Mouse (Mus musculus) fat pad, adult 2 months (tissue): Measurements from ENCODE around the gene Erlec1.

ENCODE experiments used
- DNase-seq: peaks from one replicate; pipeline ENCODE4 v3.0.0-alpha.2; 2011; ENCODE audit warnings: low read depth, low spot score; ENCODE audit errors: extremely low read depth

Gene Erlec1

GRCm38 (mm10) chr11:30954279-30954725 lies at the start of gene Erlec1:
Gene Erlec1 (minus strand): TSS chr11:30954335.
- DNase-seq, result peak; percentile 13

DNA sequence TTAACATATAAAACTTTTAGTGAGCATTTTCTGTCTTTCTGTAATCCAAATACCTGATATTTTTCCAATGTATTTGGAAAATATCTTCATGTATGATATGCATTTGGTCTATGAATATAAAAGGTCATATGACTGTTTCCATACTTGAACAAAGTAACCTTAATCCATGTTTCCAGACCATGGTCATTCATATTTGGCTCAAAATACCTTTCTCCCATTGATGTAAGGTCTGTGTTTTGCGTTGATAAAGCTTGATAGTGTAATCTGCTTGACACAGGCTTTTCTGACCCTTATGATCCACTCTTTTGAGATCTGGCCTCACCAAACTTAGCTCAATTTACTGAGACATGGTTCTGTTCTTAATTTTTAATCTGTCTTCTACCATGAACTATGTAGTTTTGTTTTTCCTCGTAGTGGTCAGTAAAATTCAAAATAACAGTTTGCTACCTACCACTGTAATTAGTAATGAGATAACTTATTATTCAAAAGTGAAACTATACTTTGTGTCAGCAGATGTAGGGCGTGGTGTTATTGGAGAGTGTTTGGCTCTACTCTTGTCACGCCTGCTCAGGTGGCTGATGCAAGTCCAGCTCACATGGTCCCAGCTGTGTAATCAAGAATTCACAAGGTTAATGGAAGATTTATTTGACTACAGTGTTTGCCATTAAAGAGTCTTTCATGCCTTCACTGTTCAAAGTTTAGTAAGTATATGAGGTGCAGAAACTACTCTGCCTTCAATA lies 47.2 kb upstream of the Erlec1 start:
- DNase-seq, result no peak

DNA sequence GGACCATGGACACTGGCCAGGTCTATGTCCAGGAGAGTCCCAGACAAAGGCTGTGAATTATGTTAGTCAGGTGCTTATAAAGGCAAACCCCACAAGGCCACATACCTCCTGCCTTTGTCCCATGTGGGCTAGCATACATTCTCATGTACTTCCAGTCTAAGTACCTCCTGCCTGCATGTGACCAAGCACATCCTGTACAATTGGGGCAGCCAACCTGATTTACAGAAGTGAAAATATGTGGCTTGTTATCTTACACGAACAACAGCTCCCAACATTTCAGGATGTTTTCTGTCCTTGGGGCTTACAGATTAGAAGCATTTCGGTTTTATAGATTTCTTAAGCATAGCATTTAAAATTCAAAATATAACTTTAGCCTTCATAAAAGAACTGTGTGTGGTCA lies 45.9 kb upstream of the Erlec1 start:
- DNase-seq, result no peak

GRCm38 (mm10) chr11:30998704-30999103 lies 44.6 kb upstream of the Erlec1 start:
- DNase-seq, result no peak

DNA sequence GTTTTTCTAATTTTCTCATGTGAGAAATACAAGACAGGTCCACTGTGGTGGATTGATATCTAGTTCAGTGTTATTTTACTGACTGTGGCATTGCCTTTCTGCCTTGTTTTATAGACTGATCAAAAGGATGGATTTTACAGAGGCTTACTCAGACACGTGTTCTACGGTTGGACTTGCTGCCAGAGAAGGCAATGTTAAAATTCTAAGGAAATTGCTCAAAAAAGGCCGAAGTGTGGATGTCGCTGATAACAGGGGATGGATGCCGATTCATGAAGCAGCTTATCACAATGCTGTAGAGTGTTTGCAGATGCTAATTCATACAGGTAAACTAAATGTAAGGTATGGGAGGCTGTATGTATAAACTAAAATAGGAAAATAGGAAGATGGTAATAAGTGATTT lies 44.1 kb upstream of the Erlec1 start:
- no peak for DNase-seq

GRCm38 (mm10) chr11:30996670-30997069 lies 42.5 kb upstream of the Erlec1 start:
- no peak for DNase-seq

- no peak for DNase-seq
Observed at GRCm38 (mm10) chr11:30986625-30987017, 32.5 kb upstream of the Erlec1 start.

DNA sequence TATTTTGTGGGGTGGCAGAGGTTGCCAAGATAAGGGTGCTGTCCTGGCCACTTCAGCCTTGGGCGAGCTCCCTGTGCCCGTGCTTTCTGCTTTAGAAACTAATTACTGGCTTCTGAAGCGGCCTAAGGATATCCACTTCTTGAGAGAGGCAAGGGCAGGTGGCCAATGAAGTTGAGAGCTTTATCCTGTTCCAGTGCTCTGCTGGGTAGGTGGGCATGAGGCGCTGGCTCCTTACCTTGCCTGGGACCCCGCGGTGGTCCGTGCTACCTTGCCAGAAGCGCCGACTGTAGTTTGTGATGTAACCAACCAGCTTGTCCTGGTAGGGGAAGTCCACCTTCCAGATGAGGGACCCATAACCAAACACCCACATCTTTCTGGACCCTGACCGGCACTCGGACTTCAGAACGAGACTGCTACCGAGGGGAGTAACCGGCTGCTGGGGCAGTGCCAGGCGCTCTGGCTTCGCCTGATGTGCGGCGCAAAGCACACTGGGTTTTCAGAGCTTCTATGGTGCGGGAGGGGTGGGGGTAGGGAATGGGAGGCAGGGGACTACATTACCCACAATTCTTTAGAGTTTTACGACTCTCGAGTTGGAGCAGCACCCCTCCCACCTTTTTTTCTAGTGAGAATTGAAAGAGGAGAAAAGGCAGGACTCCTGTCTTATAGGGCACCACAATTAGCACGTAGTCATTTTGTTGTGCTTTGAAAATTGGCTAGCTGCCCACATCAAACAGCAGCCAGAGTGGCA lies 31.9 kb upstream of the Erlec1 start, which contains the start of gene Chac2:
Gene Chac2, minus strand, starts transcription at position 474 of the 748 bp plus-strand sequence.
- DNase-seq, result peak; percentile 19

- DNase-seq, result no peak
Observed at GRCm38 (mm10) chr11:30985237-30985636, 31.1 kb upstream of the Erlec1 start.

DNA sequence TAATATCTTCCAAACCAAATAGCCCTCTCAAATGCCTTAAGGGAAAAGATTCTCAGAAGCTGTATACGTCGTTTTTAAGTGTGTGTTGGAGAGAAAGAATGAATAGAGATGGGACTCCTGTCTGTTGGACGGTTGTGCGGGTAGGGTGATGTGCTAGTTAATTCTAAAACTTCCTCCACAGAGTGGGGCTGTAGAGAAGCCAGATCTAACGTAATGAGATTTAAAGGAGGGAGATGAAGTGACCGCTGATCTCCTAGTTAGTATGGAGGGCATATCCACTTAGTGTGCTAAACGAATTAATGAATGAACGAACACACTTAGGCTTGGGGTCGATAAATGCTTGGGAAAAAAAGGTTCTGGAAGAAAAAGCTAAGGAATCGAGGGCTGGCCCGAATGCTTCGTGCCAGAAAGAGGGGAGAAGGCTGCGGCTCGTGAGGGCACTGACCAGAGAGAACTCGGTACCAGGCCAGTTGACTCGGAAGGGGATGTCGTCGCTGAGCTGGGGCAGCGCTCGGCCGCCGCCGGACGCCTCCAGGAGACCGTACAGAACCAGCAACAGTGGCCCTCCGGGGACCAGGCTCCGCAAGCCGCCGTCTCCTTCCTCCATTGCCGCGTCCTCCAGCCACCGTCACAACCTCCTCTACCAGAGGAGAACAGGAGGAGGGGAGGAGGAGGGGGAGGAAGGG lies 523 bp downstream of the Erlec1 start:
- DNase-seq, result no peak

- no peak for DNase-seq
Observed at GRCm38 (mm10) chr11:30952829-30953228, 1.3 kb downstream of the Erlec1 start.

- no peak for DNase-seq
Observed at GRCm38 (mm10) chr11:30943522-30943921, 10.6 kb downstream of the Erlec1 start.

GRCm38 (mm10) chr11:30928498-30928897 lies 25.6 kb downstream of the Erlec1 start:
- DNase-seq, result no peak

DNA sequence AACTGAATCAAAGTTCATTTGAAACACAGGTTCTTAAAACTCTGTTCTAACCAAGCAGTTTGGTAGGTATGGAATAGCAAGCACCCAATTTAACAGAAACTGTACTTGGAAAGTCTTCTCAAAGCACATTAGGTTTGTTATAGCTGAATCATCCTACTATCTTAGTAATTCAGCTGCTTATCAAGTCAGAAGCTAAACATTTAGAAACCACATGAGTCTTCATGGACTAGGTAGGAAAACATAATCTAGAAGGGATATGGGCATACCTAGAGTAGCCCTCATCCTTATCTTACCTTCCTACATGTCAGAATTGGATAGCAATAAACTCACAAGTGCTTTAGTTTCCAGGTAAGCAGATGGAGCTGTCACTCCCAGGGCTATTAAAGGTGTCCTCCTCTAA lies 26.1 kb downstream of the Erlec1 start:
- DNase-seq, result no peak

DNA sequence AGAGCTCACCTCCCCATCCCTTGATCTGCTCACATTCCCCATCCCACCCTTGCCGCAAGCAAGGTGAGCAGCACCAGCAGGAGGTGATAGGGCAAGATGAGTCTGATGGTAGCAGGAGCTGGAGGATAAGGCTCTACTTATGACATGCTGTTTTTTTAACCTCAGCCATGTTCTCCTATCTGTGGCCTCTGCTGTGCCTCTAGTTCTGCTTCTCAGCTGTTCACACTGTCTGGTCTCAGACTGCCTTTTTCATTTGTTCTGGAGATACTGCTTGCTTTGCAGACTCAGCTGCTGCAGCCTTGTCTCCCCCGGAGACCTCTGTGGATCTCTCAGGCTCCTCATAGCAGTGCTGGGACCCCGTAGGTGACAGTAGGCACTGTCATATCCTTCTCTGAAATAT lies 30.9 kb downstream of the Erlec1 start:
- DNase-seq, result no peak

GRCm38 (mm10) chr11:30920641-30921040 lies 33.5 kb downstream of the Erlec1 start:
- DNase-seq, result no peak

- DNase-seq, result no peak
Observed at GRCm38 (mm10) chr11:30912311-30912710, 41.8 kb downstream of the Erlec1 start.

DNA sequence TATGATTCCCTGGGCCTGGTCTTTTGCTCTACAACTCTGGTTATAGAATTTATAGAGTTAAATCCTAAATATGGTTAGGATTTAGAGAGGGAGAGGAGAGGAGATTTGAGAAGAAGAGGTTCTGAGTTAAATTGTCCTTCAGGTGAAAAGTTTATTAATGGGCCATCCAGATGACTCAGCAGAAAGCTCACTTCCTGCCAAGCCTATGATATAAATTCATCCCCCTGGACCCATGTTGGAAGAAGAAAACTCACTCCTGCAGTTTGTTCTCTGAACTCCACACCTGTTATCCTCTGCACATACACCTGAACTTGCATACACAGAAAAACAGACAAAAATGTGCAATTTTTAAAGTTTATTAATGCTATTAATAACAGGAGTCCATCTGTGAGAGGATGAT lies 54.8 kb downstream of the Erlec1 start:
- no peak for DNase-seq

DNA sequence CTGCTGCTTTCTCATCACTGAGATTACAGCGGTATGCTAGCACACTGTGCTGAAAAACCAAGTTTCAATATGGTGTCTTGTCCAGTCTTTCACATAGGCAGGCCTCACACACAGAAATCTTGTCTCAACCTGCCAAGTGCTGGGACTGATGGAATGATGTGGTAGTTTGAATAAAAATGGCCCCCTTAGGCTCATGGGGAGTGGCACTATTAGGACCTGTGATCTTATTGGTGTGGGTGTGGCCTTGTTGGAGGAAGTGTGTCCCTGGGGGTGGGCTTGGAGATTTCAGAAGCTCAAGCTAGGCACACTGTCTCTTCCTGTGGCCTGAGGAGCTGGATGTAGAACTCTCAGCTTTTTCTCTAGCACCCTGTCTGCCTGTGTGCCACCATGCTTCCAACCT lies 57.9 kb downstream of the Erlec1 start:
- DNase-seq, result no peak

DNA sequence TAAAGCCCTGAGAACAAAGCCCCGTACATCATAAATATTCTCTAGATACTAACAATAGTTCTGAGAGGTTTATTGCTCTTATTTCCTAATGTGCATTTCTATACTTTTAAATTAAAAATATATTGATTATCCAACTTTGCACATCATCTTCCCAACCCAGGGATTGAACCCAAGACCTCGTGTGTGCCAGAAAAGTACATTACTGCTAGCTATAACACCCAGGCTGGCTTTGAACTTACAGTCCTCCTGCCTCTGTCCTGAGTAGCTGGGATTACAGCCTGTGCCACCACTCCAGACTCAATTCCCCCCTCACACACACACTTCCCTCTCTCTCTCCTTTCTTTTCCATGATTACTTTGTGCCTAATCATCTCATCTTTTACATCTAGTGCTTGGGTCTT lies 66.0 kb downstream of the Erlec1 start:
- no peak for DNase-seq

GRCm38 (mm10) chr11:30885171-30885871 lies 68.8 kb downstream of the Erlec1 start, which contains the start of the genes Gpr75 and Asb3:
Gene Gpr75 (plus strand): TSS chr11:30885358.
Gene Asb3 (plus strand): TSS chr11:30885416.
- no peak for DNase-seq
